Mouse (Mus musculus) kidney, adult 2 months (tissue): ENCODE results near the gene Rptor.

Source experiments
- CTCF ChIP-seq: fragments of 200-500 bp; conservative IDR thresholded peaks from 2 replicates; pipeline ENCODE4 v1.5.1; 2011; ENCODE audit warnings: low read depth, mild to moderate bottlenecking, control low read depth, low read length, moderate library complexity, mixed read lengths; ENCODE audit not compliant: insufficient read depth, insufficient read length
- POLR2A ChIP-seq: fragments of 200-500 bp; IDR thresholded peaks from one replicate; pipeline ENCODE4 v1.6.1; 2011; ENCODE audit warnings: low read depth, low read length, control low read depth

DNA sequence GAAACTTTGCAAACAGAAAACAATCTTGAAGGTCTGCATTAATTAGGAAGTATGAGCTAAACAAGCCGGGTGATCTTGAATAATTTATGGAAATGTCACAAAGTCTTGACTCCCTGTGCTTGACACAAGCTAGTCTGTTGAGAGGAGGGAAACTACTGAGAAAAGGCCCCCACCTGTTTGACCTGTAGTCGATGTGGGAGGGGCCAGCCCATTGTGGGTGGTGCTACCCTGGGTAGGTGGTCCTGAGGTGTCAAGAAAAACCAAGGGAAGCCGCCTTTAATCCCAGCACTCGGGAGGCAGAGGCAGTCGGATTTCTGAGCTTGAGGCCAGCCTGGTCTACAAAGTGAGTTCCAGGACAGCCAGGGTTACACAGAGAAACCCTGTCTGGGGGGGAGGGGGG, 36.5 kb upstream of the Rptor start:
- TF ChIP-seq CTCF = no peak
- no peak for TF ChIP-seq POLR2A
